Mouse (Mus musculus) right cerebral cortex, postnatal 10 days (tissue): Measurements from ENCODE around the gene Fkbpl.

Source experiments
- DNase-seq, 2 experiments: peaks; one replicate each; pipeline ENCODE4 v3.0.0; 2021; ENCODE audit warnings: low spot score in 2 of 2

Gene Fkbpl

GRCm38 (mm10) chr17:34644608-34645007 lies at the start of gene Fkbpl:
Gene Fkbpl (plus strand): TSS chr17:34644764.
- DNase-seq, result peak; percentile 98

DNA sequence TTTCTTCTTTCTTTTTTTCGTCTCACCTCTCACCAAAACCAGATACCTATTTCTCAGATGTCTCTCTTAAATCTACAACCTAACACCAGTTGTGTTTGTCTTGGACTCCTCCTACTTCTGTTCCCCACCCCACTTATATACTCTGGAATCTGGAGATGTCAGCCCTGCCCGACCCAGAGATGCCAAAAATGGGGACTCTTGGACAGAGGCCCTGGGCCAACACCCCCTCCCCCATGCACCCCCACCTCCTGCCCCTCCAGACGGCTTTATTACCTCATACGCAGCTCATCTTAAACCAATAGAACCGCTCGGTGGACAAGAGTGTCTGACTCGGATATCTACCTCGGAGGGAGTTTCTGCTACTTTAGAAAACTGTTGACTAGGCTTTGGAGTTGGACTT lies 48.5 kb upstream of the Fkbpl start:
- DNase-seq, result no peak

DNA sequence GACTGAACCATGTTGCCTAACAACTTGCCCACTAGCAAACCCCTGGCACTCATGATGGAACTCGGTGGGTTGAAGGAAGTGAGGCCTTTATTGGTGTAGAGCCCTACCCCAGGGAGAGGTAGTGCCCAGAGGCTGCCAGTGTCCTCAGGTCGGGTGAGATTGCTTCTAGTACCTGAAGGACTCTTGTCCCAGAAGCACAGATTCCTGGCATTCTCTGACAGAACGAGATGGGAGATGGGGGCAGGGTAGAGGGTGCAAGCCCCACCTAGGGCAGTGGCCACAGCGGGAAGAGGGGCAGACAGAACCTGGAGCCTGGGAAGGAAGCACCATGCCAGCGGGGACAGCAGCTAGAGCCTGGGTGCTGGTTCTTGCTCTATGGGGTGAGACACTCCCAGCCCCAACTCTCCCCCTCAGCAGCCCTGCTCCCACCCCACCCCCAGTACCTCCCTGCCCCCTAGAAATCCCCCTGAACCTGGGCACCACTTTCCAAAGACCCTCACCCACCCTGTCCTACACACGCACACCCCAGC lies 46.9 kb upstream of the Fkbpl start, which contains the start of gene Ager:
Gene Ager, plus strand, starts transcription at position 297 of the 530 bp plus-strand sequence.
- peak in 1 of 2 experiments; percentile 28 for DNase-seq

GRCm38 (mm10) chr17:34599891-34600290 lies 44.7 kb upstream of the Fkbpl start:
- DNase-seq, result peak in 1 of 2 experiments; percentile 33

DNA sequence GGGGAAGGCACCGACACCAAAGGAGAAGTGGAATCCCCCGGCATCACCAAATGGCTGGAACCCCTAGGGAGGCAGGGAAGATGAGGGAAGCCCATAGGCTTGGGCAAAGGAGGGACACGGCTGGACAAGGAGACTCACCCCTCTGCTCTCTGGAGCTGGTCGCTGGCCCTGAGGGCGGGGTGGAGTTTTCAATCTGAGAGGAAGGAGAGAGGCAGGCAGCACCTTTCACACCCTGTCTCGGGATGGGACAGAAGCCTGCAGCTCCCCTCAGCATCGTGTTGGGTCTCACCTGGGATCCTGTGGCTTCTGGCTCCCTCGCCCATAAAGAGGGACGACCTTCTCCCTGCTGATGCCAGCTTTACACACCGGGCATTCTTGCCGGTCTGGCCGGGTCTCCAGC lies 42.8 kb upstream of the Fkbpl start:
- DNase-seq, result no peak

- DNase-seq, result peak; percentile 100
Observed at GRCm38 (mm10) chr17:34603375-34604060, 41.0 kb upstream of the Fkbpl start, which contains the start of gene Rnf5. Gene Rnf5 (minus strand): TSS chr17:34603690.

DNA sequence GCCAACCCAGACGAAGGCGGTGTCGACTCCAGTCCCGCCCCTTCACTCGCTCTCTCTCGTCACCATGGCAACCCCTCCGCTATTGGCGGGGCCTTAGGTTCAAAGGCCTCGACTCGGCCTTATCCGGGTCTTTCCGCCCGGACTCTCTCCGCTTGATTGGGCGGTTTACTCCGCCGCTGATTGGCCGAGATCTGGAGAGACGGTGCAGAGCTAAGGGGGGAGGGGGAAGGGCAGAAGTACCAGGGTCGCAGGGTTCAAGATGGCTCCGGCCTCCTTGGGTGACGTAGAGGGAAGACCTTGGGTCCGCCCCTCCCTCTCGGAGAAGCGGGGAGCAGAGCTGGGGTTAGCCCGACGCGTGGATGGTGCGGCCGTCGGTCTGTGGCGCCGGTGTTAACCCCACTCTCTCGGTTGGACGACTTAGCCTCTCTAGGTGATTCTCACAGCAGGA lies 40.5 kb upstream of the Fkbpl start, which contains the start of gene Agpat1:
Gene Agpat1, plus strand, starts transcription at position 202 of the 448 bp plus-strand sequence.
- peak; percentile 99 for DNase-seq

DNA sequence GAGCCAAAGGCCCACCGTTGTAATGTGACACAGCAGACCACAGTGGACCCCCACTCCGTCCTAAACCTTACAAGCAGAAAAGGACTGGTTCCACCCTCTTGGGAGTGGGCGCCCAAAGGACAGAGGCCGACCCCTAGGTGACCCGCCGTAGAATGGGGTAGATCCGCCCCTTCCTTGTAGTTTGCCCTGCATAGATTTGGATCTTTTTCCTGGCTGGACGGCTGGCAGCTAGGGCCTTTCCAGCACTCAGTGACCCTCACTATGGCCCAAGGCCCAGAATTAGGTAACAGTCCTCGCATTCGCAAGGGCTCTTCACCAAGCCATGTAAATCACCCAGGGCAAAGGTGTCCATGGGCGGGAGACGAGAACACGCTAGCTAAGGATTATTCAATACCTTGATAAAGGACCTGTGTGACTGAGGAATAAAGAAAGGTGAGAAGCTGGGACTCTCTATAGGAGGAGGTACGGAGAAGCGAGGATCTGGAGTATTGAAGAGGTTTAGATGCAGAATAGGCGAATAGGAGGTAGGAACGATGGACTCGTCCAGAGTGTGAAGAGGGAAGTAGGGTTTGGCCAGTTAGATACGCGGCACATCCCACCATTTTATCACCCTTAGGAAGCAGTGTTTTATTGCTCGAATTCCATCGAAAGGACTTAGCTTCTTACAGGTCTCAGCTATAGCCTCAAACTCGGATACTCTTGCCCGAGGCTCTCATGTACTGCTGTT lies 39.9 kb upstream of the Fkbpl start:
- DNase-seq, result no peak

GRCm38 (mm10) chr17:34605609-34606008 lies 39.0 kb upstream of the Fkbpl start:
- peak; percentile 99 for DNase-seq

DNA sequence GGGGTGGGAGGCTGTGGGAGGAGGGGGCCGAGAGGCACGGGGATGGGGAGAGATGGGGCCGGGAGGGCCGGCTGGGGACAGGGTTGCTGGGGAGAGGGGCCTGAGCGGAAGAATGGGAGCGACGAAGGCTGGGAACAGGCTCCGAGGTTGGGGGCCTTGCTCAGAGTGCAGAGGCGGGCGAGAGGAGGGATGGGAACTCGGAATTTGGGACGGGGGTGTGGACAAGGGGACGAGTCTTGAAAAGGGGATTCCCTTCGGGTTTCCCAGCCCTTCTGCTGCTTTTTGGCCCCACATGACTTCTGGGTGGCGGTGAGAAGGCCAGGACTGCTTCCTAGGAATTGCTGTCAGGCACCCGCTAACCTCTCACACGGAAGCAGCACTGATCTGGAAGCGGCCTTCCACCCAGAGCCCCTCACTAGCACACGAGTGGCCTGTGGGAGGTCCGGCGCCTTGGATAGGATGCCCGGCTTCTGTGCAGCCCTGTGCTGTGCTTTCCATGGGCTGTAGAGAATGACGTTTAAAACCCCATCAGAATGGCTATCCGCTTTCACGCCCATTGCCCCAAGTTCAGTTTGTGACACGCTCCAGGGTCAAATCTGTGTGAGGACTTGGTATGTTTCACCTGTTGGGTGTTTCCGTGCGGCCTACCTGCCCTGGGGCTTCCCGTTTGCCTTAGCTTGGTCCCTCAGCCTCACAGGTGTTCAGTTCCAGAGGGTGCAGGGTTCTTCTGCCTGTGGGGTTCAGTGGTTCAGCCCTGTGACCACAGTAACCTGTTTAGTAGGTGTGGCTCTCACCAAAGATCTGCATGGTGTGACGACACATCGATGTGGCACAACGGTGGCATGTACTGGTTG lies 38.2 kb upstream of the Fkbpl start:
- DNase-seq, result no peak

DNA sequence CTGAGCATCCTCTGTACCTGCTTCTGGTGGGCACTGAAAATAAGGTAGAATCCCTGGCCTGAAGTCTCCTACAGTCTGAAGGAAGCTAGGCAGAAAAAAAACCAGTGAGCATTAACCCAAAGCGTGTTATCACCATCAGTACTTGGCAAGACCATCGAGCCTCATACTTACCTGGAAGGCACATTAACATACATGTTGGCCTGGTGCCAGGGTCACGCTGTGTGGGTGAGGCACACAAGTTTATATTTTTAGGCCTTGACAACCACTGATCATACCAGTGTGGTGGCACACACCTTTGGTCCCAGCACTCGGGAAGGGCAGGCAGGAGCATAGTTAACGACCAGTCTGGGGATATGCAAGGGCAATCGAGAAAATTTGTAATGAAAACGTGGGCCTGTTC lies 36.6 kb upstream of the Fkbpl start:
- peak in 1 of 2 experiments; percentile 60 for DNase-seq

- no peak for DNase-seq
Observed at GRCm38 (mm10) chr17:34611050-34611449, 33.5 kb upstream of the Fkbpl start.

DNA sequence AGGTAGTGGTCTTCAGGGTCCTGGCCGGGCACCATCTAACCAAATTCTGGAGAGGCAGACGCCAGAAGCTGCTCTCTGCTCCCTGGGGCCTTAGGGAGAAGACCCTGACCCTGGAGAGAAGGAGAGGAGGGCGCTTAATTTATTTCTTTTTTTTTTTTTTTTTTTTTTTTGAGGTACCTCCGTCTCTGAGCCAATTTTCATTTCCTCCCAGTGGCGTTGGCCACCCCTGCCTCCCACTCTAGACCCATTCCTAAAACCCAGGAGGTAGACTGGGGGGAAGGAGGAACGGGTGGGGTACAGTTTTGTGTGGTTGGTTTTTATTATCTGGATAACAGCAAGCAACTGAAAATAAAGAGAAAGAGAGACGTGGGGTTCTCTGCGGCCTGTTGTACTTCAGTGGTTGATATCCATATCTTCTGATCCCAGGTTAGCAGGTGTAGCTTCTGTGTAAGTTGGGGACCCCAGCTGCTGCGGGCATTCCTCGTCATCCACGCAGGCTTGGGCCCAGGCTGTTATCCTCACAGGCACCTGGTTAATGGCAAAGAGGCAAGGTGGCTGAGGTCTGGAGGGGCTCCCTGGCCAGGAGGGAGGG lies 31.4 kb upstream of the Fkbpl start:
- no peak for DNase-seq

- DNase-seq, result no peak
Observed at GRCm38 (mm10) chr17:34613830-34614229, 30.7 kb upstream of the Fkbpl start.

DNA sequence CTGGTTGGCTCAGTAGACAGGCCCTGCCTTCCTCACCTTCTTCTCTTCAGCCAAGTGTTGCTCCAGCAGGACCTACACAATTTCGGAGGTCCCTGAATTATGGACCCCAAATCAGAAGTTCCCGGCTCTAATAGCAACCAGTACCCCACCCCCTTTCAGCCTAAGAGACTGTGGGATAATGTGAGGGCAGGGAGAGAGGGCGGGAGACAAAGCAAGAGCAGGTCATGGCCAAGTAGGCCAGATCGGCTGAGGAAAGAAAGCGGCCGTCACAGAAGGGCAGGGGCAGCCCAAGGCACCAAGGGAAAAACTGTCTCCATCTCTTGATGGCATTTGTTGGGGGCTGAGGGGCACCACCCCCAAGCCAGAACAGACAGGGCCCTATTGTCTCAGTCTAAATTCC lies 28.7 kb upstream of the Fkbpl start, which contains the start of gene Egfl8:
Gene Egfl8, minus strand, starts transcription at position 101 of the 400 bp plus-strand sequence.
- DNase-seq, result no peak

GRCm38 (mm10) chr17:34618999-34619398 lies 25.6 kb upstream of the Fkbpl start:
- peak in 1 of 2 experiments; percentile 35 for DNase-seq

DNA sequence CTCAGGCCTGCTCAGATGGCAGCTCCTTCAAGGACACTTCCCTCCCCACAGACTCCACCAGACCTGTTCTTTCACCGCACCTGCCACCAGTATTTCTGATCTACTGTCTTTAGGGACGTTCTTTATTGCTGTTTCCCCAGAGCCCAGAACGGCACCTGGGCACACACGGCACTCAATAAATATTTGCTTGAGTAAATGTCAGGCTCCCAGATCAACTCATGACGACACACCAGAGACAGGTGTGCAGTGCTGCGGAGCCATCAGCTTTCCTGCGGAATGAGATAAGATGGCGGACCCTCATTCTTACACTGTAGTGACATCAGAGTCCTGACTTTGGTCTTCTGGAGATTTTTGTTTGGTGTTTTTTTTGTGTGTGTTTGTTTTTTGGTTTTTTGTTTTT lies 23.6 kb upstream of the Fkbpl start:
- DNase-seq, result no peak

- peak in 1 of 2 experiments; percentile 27 for DNase-seq
Observed at GRCm38 (mm10) chr17:34623161-34623560, 21.4 kb upstream of the Fkbpl start.

GRCm38 (mm10) chr17:34624981-34625380 lies 19.6 kb upstream of the Fkbpl start:
- DNase-seq, result no peak

- DNase-seq, result no peak
Observed at GRCm38 (mm10) chr17:34626062-34626772, 18.3 kb upstream of the Fkbpl start.

DNA sequence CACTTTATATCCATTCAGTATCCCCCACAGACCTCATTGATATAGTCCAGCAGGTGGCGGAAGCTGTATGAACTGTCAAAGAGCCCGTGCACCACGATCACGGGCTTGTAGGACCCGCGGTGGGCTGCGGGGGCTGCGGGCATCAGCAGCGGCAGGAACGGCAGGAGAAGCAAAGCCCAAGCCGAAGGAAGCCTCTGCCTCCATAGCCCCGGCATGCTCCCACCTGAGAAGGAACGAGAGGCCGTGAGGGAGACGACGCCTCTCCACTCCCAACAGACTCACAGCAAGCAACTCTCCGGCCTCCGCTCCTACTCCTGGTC lies 17.8 kb upstream of the Fkbpl start:
- DNase-seq, result peak in 1 of 2 experiments; percentile 64
